Mouse (Mus musculus) MEL (cell line): Measurements from ENCODE around the gene Lemd1.

Source experiments
- CTCF ChIP-seq, 3 experiments: IDR thresholded peaks in 2 of 3; conservative IDR thresholded peaks in 1 of 3; 2 replicates each; pipeline ENCODE4 v1.5.1; 2011 to 2012; ENCODE audit warnings: low read length in 3 of 3, low read depth in 2 of 3, mild to moderate bottlenecking in 2 of 3, improper control_type of control experiment in 1 of 3, inconsistent platforms in 1 of 3, mixed read lengths in 1 of 3, moderate library complexity in 1 of 3; ENCODE audit not compliant: control insufficient read depth in 1 of 3, insufficient read depth in 1 of 3, poor library complexity in 1 of 3, severe bottlenecking in 1 of 3
- MAX ChIP-seq: IDR thresholded peaks from 2 replicates; pipeline ENCODE4 v1.6.1; 2011; ENCODE audit warnings: low read length, improper control_type of control experiment

GRCm38 (mm10) chr1:132301242-132301641, 110.0 kb downstream of the Lemd1 start:
- TF ChIP-seq CTCF (IDR thresholded peaks at IDR 0.05 in 2 of 3, conservative IDR thresholded peaks at IDR 0.05 in 1 of 3; ENCODE audit: control insufficient read depth in 1 of 3, insufficient read depth in 1 of 3, low read depth in 2 of 3, low read length in 3 of 3, poor library complexity in 1 of 3, severe bottlenecking in 1 of 3) = no peak
- no peak for TF ChIP-seq MAX
